Mouse (Mus musculus) heart, adult 2 months (tissue): ENCODE measurements around the gene Syt12.

Experiments used
- CTCF ChIP-seq: fragments of 200-600 bp; IDR thresholded peaks from 2 replicates; pipeline ENCODE4 v1.8.1; 2022; ENCODE audit warnings: antibody characterized with exemption, mild to moderate bottlenecking, moderate library complexity
- EP300 ChIP-seq: fragments of 200-500 bp; IDR thresholded peaks from 2 replicates; pipeline ENCODE4 v1.6.1; 2011; ENCODE audit warnings: low read depth, low read length, control low read depth; ENCODE audit not compliant: insufficient read depth
- POLR2A ChIP-seq: fragments of 200-500 bp; IDR thresholded peaks from 2 replicates; pipeline ENCODE4 v1.6.1; 2011; ENCODE audit warnings: mild to moderate bottlenecking, low read depth, low read length, control low read depth; ENCODE audit not compliant: insufficient read depth

DNA sequence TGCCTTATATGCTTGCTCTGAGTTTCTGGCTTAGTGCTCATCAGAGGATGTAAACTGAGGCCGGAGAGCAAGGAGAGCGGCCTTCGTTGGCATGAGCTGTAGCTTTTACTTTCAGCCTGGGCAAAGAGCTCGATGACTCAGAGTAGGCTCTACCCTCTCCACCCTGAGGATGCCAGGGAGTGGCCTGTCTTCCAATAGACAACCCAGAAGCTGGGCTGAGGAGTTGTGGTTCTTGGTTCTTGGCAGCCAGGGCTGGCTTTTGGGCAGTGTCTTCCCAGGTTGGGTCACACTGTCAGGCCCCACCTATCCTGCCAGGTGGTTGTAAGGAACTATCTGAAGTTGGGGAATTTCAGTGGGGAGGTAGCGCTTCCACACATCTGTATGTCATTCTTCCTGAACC lies 57.5 kb downstream of the Syt12 start:
- no peak for TF ChIP-seq CTCF
- TF ChIP-seq EP300 = no peak
- no peak for TF ChIP-seq POLR2A
